ENCODE assay signal across 10 mouse cellular contexts in the genomic region with DNA sequence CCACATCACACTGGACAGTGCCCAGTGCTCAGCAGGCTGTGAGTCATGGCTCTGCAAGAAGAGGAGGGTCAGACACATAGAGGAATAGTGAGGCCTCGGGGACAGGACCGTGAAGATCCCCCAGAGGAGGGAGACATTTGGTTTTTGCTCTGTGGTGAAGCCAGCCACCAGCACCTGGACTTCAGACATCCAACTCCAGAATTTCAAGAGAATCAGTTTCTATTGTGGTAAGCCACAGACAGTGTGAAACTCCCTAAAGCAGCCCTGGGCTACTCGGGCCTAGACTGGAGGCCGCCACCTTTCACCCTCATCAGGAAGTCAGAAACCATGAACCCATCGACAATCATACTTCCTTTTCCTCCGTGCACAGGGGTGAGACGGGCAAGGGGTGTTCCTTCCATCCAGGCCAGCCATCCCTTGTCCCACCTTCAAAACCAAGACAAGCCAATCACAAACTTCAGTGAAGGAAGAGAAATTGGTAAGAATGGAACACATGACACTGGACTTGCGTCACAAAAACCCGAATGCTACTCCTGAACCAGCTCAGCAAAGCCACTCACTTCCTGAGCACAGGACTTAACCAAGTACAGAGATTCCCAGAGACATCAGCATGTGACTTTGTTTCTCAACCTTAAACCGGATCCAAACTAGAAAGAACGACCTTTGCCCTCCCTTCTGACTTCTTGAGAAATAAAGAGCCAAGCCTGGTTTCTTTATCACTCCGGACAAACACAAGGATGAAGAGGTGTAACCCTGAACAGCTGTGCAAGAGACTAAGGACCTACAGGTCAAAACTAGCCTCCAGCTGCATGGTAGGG. TPM values are rescaled to one million over a fixed set of nuclear protein-coding genes. Genes with fewer than 3 reads are reported as not detected.
DNase-seq lines count a peak whose midpoint lies in the region; ATAC-seq and TF ChIP-seq lines count a peak whose summit lies in the region.
"Had no signal": no experiment of that assay in that cellular context is flagged by ENCODE, and none has a peak within 500 bp of the region (broad histone marks: within the 10 kb centered on the region; RNA-seq: fewer than 3 reads in every experiment).

No protein-coding gene starts in this region.

- no peak for TF ChIP-seq CTCF in left cerebral cortex, adult 2 months (IDR thresholded peaks at IDR 0.05)

- 69% methylated on average over 12 of the region's 12 CpGs for WGBS in heart, embryonic 12.5 days

- H3K9me3 ChIP-seq in heart, embryonic 12.5 days (replicated peaks), result peaks cover 7% of the 10 kb centered on the region
- H3K9me3 ChIP-seq: limb, embryonic 15.5 days had no signal

- peak overlapping the region; percentile 65 for H3K27ac ChIP-seq in heart, embryonic 12.5 days (ENCODE audit: poor library complexity, severe bottlenecking)
- no peak overlapping the region for H3K27ac ChIP-seq in left cerebral cortex, adult 2 months
- H3K27ac ChIP-seq: gastrocnemius, adult 2 months; limb, embryonic 15.5 days had no signal

- H3K9ac ChIP-seq in heart, embryonic 12.5 days, result no peak overlapping the region
- H3K9ac ChIP-seq: limb, embryonic 15.5 days had no signal

- intact Hi-C loops in heart, postnatal 25 days (cut with DNase I), result no loop called here
- intact Hi-C loops in left cerebral cortex, adult 2 months (cut with DNase I), result no loop called here

- H3K4me3 ChIP-seq in heart, embryonic 12.5 days, result no peak overlapping the region
- no peak overlapping the region for H3K4me3 ChIP-seq in left cerebral cortex, adult 2 months
- H3K4me3 ChIP-seq: gastrocnemius, adult 2 months; limb, embryonic 15.5 days had no signal

- H3K36me3 ChIP-seq in heart, embryonic 12.5 days, result peaks cover 10% of the 10 kb centered on the region
- H3K36me3 ChIP-seq: limb, embryonic 15.5 days had no signal

- no peak overlapping the region for H3K4me2 ChIP-seq in heart, embryonic 12.5 days
- H3K4me2 ChIP-seq: limb, embryonic 15.5 days had no signal

- DNase-seq in heart, postnatal 25 days (ENCODE audit: low spot score), result no peak
- DNase-seq in CD4-positive, CD25-positive, alpha-beta regulatory T cell, adult 2 months (ENCODE audit: low read depth, low spot score), result peak; percentile 48
- peak; percentile 77 for DNase-seq in induced T-regulatory cell, adult 2 months (ENCODE audit: low read depth)
- DNase-seq in monocyte, adult 2 months (ENCODE audit: low read depth in 1 of 2, low spot score in 2 of 2), result peak; percentile 80 to 82
- no peak for DNase-seq in thymus, adult 18-20 months
- DNase-seq in left cerebral cortex, adult 2 months (ENCODE audit: extremely low spot score in 1 of 2, low spot score in 2 of 2), result no peak
- DNase-seq: gastrocnemius, adult 2 months had no signal

- no peaks in the 10 kb centered on the region for H3K27me3 ChIP-seq in heart, embryonic 12.5 days (replicated peaks)
- H3K27me3 ChIP-seq: limb, embryonic 15.5 days had no signal

- peaks cover 49% of the 10 kb centered on the region for H3K4me1 ChIP-seq in heart, embryonic 12.5 days (replicated peaks)

- no peak for ATAC-seq in heart, embryonic 12.5 days (ENCODE audit: insufficient number of reproducible peaks, low FRiP score)
- ATAC-seq in frontal cortex, adult (ENCODE audit: low TSS enrichment), result no peak

RNA-seq across cellular contexts. Expression of a gene that starts 14.4 kb away (rescaled TPM):
- 20.2 and 23.5 TPM in 2 replicates for polyA plus RNA-seq in heart, embryonic 12.5 days (2016; fragmentation: Nextera tagmentation; extraction: Ambion mirVana)
- 10 to 100 TPM; 24.3 to 27.3 TPM for total RNA-seq in heart, postnatal 25 days (2021)
- under 1 TPM in 1 of 2 experiments, not detected in 1; 0.25 TPM for total RNA-seq in left cerebral cortex, adult 2 months (2021)

RNA-seq across cellular contexts. Expression of a gene that starts 33.2 kb away (rescaled TPM):
- polyA plus RNA-seq in heart, embryonic 12.5 days (2016; fragmentation: Nextera tagmentation; extraction: Ambion mirVana), result 68.8 and 71.0 TPM in 2 replicates
- total RNA-seq in heart, postnatal 25 days (2021), result 10 to 100 TPM; 32.7 to 36.8 TPM
- total RNA-seq in left cerebral cortex, adult 2 months (2021), result 10 to 100 TPM; 52.8 to 54.6 TPM

Comparison
In these comparisons a context has a peak if more than half of its experiments do, and no peak if none do; other contexts are left out.
1. DNase-seq: peak in CD4-positive, CD25-positive, alpha-beta regulatory T cell, adult 2 months (single experiment), induced T-regulatory cell, adult 2 months (single experiment) and monocyte, adult 2 months (2 of 2); none in heart, postnatal 25 days (single experiment), thymus, adult 18-20 months (0 of 2) and left cerebral cortex, adult 2 months (0 of 2).
2. RNA of a gene that starts 14.4 kb away (total RNA-seq): 24.3 to 27.3 TPM in heart, postnatal 25 days; 0.25 TPM in left cerebral cortex, adult 2 months; every median in the first group is over 10 times any median in the second.